Mouse (Mus musculus) embryonic fibroblast, embryonic 13.5 days (primary cell): ENCODE data around the gene Siglecg.

Experiments used
- CTCF ChIP-seq: IDR thresholded peaks from 2 replicates; pipeline ENCODE4 v1.5.1; 2011; ENCODE audit warnings: mild to moderate bottlenecking, control low read depth, low read length, moderate library complexity, borderline replicate concordance; ENCODE audit not compliant: insufficient read depth
- POLR2A ChIP-seq: IDR thresholded peaks from 2 replicates; pipeline ENCODE4 v1.6.1; 2011; ENCODE audit warnings: low read depth, mild to moderate bottlenecking, control low read depth, low read length, moderate library complexity

GRCm38 (mm10) chr7:43408131-43408553 is at the start of gene Siglecg:
- TF ChIP-seq CTCF (no peak), POLR2A (no peak)
